Mouse (Mus musculus) cerebellum, postnatal 10 days (tissue): ENCODE results near the gene Kmo.
A peak's percentile ranks its signal among the peaks of the same experiment; 100 is the strongest.

Source experiments
- DNase-seq, 2 experiments: peaks; one replicate each; pipeline ENCODE4 v3.0.0; 2021; ENCODE audit warnings: mixed read lengths in 2 of 2

Kmo gene

GRCm38 (mm10) chr1:175632470-175632869 lies 12.3 kb downstream of the Kmo start:
- no peak for DNase-seq

- no peak for DNase-seq
Observed at GRCm38 (mm10) chr1:175637677-175638076, 17.5 kb downstream of the Kmo start.

GRCm38 (mm10) chr1:175639072-175639471 lies 18.9 kb downstream of the Kmo start:
- DNase-seq: no peak

DNA sequence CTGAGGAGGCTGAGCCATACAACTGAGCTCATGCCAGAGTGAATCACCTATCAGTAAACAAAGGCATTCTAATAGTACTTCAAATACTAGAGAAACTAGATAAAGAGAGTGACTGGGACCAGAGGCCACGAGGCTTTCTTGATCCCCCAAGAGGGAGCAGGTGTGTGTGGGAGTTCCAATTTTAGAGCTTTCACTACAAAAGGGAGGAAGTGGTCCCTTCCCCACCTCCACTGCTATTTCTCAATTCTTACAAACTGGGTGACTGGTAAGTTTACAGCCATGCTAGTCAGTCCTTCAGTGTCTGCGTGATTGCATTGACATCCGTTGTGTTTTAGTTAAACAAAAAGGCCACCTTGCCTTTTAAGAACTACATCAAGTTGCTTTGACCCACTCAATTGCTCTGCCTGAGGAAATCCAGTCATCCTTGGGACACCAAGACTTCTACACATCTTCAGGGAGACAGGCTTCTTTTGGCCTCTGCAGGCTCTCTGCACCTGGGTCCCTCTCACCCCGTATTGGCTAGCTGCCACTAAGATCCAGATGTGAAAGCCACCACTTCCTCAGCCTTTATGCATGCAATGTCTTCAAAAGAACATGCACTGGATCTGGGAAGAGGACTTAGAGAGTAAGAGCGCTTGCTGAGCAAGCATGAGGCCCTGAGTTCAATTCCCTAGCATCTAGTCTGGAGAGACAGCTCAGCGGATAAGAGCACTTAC lies 20.4 kb downstream of the Kmo start:
- no peak for DNase-seq

GRCm38 (mm10) chr1:175643496-175644265 lies 23.5 kb downstream of the Kmo start:
- DNase-seq: no peak

DNA sequence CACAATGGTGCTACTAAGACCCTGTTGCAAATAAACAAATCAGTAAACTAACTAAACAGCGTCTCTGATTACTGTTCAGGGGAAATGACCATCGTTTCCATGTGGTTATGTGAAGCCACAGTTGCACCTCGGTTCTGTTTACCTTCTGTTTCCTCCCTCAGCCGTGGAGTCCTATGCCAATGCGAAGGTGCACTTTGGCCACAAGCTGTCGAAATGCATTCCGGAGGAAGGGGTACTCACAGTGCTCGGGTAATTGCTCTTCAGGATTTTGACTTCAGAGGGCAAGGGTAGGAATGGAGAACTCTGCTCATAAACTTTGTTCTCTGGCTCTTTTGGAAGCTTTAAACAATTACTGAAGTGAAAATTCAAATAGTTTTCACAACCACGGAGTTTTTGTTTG lies 26.8 kb downstream of the Kmo start:
- no peak for DNase-seq

DNA sequence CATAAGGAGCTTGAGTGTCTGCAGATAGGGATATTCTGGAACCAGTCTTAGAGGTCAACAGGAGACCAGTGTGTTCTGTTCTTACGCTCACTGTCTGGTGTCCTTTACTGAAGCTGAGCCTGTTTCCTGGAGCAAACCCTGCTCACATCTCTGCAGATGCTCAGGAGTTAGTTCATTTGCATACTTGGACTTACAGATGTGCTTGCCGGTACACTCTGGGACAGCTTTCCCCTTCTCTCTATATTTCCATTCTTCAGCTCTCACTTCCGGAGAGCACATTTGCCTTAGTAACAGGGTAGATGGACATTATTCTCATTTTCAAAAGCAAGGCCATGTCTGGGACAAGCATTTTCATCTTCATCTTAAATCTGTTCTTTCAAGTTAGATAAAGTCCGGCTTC lies 28.4 kb downstream of the Kmo start:
- no peak for DNase-seq

- DNase-seq: no peak
Observed at GRCm38 (mm10) chr1:175659900-175660299, 39.7 kb downstream of the Kmo start.

DNA sequence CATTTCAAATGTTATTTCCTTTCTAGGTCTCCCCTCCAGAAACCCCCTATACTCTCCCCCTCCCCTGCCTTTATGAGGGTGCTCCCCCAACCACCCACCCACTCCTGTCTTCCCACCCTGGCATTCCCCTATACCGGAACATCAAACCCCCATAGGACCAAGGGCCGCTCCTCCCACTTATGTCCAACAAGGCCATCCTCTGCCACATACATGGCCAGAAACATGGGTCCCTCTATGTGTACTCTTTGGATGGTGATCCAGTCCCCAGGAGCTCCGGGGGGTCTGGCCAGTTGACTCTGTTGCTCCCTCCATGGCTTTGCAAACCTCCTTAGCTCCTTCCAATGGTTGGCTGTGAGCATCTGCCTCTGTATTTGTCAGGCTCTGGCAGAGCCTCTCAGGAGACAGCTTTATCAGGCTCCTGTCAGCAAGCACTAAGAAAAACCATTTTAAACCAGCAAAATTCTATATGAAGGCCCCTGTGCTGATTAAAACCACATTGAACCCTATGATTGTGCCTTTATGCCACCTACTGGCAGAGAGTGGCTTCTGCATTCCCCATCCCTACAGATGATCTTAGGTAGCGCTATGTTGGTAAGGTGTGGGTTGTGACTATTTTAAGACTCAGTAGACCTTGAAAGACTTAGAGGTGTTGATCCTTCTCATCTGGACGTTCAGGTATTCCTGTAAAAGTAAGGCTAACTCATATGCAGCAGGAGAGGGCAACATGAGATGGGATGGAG lies 48.7 kb downstream of the Kmo start:
- DNase-seq: peak; percentile 26 to 27

GRCm38 (mm10) chr1:175669456-175669855 lies 49.3 kb downstream of the Kmo start:
- DNase-seq: no peak

DNA sequence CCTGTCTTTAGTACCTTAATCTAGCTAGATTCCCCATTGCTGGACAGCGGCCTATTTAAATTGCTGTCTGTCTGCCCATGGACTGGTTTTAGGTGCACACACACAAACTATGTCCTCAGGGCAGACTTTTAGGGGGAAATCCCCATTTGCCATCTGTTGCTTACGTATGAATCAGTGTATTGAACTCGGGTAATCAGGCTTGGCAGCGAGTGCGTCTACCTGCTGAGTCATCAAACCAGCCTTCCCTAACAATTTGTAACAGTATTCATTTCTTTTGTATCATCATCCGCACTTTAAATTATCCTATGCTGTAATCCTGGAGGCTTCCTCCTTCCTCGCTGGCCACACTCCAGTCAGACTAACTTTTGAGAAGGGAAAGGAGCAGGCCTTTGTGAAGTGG lies 49.9 kb downstream of the Kmo start:
- no peak for DNase-seq

- DNase-seq: no peak
Observed at GRCm38 (mm10) chr1:175671626-175672025, 51.4 kb downstream of the Kmo start.

DNA sequence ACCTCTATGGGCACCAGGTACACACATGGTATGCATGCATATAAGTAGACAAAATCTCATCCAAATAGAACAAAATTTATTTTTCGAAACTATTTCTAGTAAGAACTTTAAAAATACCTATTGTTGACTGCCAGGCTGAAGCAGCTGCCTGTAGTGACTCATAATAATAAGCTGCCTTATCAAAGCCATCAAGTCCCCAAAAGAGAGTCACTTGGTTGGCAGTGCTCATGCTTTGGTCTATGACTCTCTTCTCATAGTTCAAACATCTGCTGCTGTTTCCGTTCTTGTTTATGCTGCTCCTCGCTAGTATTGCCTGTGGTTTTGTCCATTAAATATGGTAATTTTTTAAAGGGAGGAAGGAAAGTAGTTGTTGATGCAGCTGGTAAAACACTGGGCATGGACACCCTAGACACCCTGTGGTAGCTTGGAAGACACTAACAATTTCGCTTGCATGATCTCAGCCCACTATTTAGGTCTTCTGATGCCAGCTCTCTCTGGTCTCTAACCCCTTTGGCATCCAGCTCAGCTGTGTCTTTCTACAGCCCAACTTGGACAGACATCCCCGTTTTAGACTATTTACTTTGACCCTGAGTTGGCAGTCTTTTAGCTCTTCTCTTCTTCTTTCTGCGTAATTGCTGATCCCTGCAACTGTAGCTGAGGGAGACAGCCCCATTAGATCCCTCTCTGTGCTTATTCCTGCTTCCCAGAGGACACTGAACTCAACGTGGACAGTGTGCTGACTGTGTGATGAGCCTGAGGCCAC lies 53.6 kb downstream of the Kmo start:
- DNase-seq: no peak

- DNase-seq: no peak
Observed at GRCm38 (mm10) chr1:175675116-175675515, 54.9 kb downstream of the Kmo start.

DNA sequence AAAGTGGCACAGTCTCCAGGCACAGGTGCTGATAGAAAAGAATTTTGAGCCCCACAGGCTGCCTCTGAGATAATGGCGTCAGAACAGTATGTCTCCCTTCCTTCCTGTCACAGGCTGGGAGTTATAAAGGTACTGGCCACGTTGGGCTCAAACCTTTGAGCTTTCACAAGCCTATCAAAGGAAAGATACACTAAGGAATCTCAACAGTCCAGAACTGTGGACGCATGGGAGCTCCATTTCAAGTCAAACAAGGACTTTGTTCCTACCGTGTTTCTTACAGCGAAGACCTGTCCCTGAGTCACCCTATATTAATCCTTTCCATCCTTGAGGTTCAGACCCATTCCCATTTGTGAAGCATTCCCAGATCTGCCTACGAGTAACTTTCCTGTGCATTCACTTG lies 57.3 kb downstream of the Kmo start:
- DNase-seq: no peak

- DNase-seq: no peak
Observed at GRCm38 (mm10) chr1:175680995-175681394, 60.8 kb downstream of the Kmo start.

DNA sequence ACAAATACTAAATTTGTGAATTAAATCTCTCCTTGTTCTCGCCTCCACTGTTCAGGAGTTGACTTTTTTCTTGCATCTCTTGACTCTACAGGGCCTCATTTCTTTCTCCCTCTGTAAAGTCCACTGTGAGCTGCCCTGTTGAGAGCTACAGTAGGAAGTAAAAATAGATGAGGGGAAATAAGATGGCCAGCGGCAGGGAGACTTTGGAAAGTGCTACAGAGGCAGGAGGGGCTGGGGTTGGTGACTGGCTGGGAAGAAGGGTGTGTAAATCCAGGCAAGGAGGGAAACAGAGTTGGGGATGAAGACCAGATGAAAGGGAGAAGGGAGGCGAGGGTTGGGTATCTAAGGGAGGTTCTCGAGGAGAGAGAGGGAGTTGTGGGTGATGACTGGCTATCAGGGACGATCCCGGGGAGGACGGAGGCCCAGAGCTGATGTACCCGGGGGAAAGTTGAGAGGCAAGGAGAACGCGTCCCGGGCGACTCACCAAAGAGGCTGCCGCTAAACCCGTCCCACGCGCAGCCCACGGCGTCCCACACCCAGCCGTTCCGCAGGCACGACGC lies 71.6 kb downstream of the Kmo start:
- no peak for DNase-seq

GRCm38 (mm10) chr1:175692246-175692996 lies 72.2 kb downstream of the Kmo start, which contains the start of the genes Opn3 and Chml:
Opn3 (minus strand) TSS chr1:175692776.
Chml (minus strand) TSS chr1:175692901.
- DNase-seq: peak; percentile 99 to 100

GRCm38 (mm10) chr1:175692997-175693361 lies 72.8 kb downstream of the Kmo start:
- no peak for DNase-seq

- peak; percentile 42 to 44 for DNase-seq
Observed at GRCm38 (mm10) chr1:175693429-175693960, 73.3 kb downstream of the Kmo start.

DNA sequence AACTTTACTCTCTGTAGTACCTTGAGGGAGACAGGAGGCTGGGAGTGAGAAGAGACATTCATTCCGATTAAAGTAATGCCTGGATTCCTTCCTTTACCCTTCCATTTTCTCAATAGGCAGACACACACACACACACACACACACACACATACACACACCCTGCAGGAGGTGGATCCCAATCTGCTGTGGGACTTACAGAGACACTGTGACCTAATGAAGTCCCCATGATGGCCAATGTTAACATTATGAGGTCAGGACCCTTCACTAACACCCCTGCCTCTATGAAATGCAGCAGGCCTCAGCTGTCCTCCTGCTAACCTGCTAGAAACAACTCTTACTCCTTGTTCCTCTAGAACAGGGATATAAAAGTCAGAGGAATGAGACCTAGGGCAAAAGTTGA lies 78.1 kb downstream of the Kmo start, which contains the start of gene Wdr64:
Wdr64 (plus strand) TSS at position 301 of the 400 bp plus-strand sequence.
- DNase-seq: no peak
